Mouse (Mus musculus): ENCODE results near the gene Mn1.

- TF ChIP-seq CTCF (IDR thresholded peaks at IDR 0.05; ENCODE audit: insufficient read depth, low read length) (no peak), POLR2A (IDR thresholded peaks at IDR 0.05; ENCODE audit: borderline replicate concordance, extremely low read depth, low read depth, low read length) (no peak)
These were observed 5.1 kb downstream of the Mn1 start for GRCm38 (mm10) chr5:111422058-111422800.

Measured in lung, adult 2 months (tissue).